ENCODE assay signal across 9 mouse cellular contexts in the genomic region with DNA sequence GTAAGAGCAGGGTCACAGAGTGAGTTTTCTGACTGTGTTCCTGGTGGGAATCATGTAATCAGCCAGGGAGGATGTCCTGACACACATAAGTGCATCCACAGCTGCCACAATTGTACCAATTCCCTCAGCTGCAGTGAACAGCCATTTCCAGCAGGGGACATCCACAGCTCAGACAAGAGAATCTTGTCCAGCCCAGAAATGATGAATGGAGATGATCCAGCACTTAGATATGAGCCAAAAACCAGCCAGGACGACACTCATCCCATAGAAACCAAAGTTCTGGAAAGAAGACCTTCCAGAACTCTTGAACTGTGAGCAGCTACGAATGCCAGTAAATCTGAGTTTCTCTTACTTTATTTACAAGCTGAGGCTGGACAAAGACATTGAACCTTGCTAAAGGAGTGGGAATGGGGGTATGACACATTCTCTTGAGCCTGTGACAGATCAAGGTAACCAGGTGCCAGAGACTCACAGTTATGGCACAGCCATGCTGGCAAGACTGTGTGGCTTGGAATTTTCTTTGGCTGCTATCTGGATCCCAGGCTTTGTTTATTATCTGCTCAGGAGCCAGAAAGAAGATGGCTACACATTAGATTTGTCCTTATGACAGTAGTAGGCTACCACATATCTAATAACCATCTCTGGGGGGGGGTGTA.
DNase-seq lines count a peak whose midpoint lies in the region; ATAC-seq and TF ChIP-seq lines count a peak whose summit lies in the region.
"Had no signal": no experiment of that assay in that cellular context is flagged by ENCODE, and none has a peak within 500 bp of the region (broad histone marks: within the 10 kb centered on the region; RNA-seq: fewer than 3 reads in every experiment).

No protein-coding gene starts in this region.

- ATAC-seq in midbrain, embryonic 12.5 days (ENCODE audit: low FRiP score, low read depth), result peak; percentile 78
- ATAC-seq in erythroblast, adult 5-6 weeks (replicated peaks; ENCODE audit: low FRiP score, poor library complexity, severe bottlenecking), result no peak

- TF ChIP-seq POLR2A in cortical plate, adult 2 months (IDR thresholded peaks at IDR 0.05; ENCODE audit: extremely low read depth, insufficient read depth, low read length), result no peak

- H3K27ac ChIP-seq in cortical plate, adult 2 months (ENCODE audit: insufficient read depth, low read length), result no peak overlapping the region
- no peak overlapping the region for H3K27ac ChIP-seq in midbrain, embryonic 12.5 days (replicated peaks)
- H3K27ac ChIP-seq: limb, embryonic 13.5 days had no signal

- no peak overlapping the region for H3K4me3 ChIP-seq in cortical plate, adult 2 months (ENCODE audit: insufficient read depth, low read length)
- no peak overlapping the region for H3K4me3 ChIP-seq in midbrain, embryonic 12.5 days
- H3K4me3 ChIP-seq: limb, embryonic 13.5 days had no signal

- DNase-seq in urinary bladder, postnatal 14 days (ENCODE audit: low spot score), result peak; percentile 4
- DNase-seq in urinary bladder, adult 18-20 months (ENCODE audit: low spot score in 2 of 2), result no peak
- peak; percentile 18 to 48 for DNase-seq in heart, postnatal 14 days
- DNase-seq in left cerebral cortex, adult 18-20 months (ENCODE audit: low spot score in 2 of 2), result peak; percentile 62 to 64
- DNase-seq in spleen, postnatal 14 days (ENCODE audit: low spot score in 2 of 2), result no peak

- H3K27me3 ChIP-seq in midbrain, embryonic 12.5 days, result no peaks in the 10 kb centered on the region
- H3K27me3 ChIP-seq: limb, embryonic 13.5 days had no signal

- H3K4me1 ChIP-seq in cortical plate, adult 2 months (ENCODE audit: control insufficient read depth, insufficient read depth, low read length), result no peaks in the 10 kb centered on the region
- 0 out of 2 replicates have a peak, but pooled peaks cover 3% of the 10 kb centered on the region for H3K4me1 ChIP-seq in midbrain, embryonic 12.5 days
- H3K4me1 ChIP-seq: limb, embryonic 13.5 days had no signal

- H3K36me3 ChIP-seq in midbrain, embryonic 12.5 days, result no peaks in the 10 kb centered on the region
- H3K36me3 ChIP-seq: limb, embryonic 13.5 days had no signal

- H3K4me2 ChIP-seq in midbrain, embryonic 12.5 days (replicated peaks), result no peak overlapping the region
- H3K4me2 ChIP-seq: limb, embryonic 13.5 days had no signal

- no peaks in the 10 kb centered on the region for H3K9me3 ChIP-seq in midbrain, embryonic 12.5 days
- H3K9me3 ChIP-seq: limb, embryonic 13.5 days had no signal

- H3K9ac ChIP-seq in midbrain, embryonic 12.5 days (replicated peaks), result no peak overlapping the region
- H3K9ac ChIP-seq: limb, embryonic 13.5 days had no signal

- peak; percentile 96 for TF ChIP-seq CTCF in cortical plate, adult 2 months (IDR thresholded peaks at IDR 0.05; ENCODE audit: extremely low read depth, insufficient read depth, low read length)

- intact Hi-C loops in heart, postnatal 14 days (cut with DNase I), result loop anchor here (5.0 kb wide), 1 partner anchor 709 kb away; no protein-coding TSS in a partner anchor

- WGBS in midbrain, embryonic 12.5 days, result 48% methylated on average over 2 of the region's 2 CpGs

Comparison
In these comparisons a context has a peak if more than half of its experiments do, and no peak if none do; other contexts are left out.
1. DNase-seq: peak in urinary bladder, postnatal 14 days (single experiment), heart, postnatal 14 days (2 of 2) and left cerebral cortex, adult 18-20 months (2 of 2); none in urinary bladder, adult 18-20 months (0 of 2) and spleen, postnatal 14 days (0 of 2).